Mouse (Mus musculus): Measurements from ENCODE around the gene Ccm2l. TPM values are rescaled to one million over a fixed set of nuclear protein-coding genes. Genes with fewer than 3 reads are reported as not detected.

Ccm2l gene
- 1.9 and 2.2 TPM in 2 replicates for total RNA-seq (2012; rRNA removed)

- no peak for TF ChIP-seq MAFK (IDR thresholded peaks at IDR 0.05; ENCODE audit: insufficient read depth, low read depth, low read length)
- TF ChIP-seq CHD2 (IDR thresholded peaks at IDR 0.05; ENCODE audit: low read depth, low read length) = no peak
- TF ChIP-seq ZC3H11A (IDR thresholded peaks at IDR 0.05; ENCODE audit: borderline replicate concordance, low read depth, low read length) = no peak
- TF ChIP-seq ZNF384 (IDR thresholded peaks at IDR 0.05; ENCODE audit: low read depth, low read length) = no peak
- no peak for TF ChIP-seq HCFC1 (IDR thresholded peaks at IDR 0.05; ENCODE audit: borderline replicate concordance, insufficient read depth, low read length)
- H3K9me3 ChIP-seq (ENCODE audit: control insufficient read depth, insufficient read depth, low read depth, low read length) = no peaks in the 10 kb centered on the region
- peaks cover 0 to 20% of the 10 kb centered on the region in 2 experiments; a peak in 2 of 4 replicates for H3K4me1 ChIP-seq (ENCODE audit: control insufficient read depth in 2 of 2, insufficient read depth in 2 of 2, low read length in 2 of 2, poor library complexity in 1 of 2)
- DNase-seq (ENCODE audit: low read depth, low spot score) = no peak
- H3K27ac ChIP-seq (ENCODE audit: insufficient read depth, low read depth, low read length, poor library complexity, severe bottlenecking) = no peak within 1 kb of the TSS
- in situ Hi-C loops (cut with MboI; ENCODE audit: low sequenced_read_pairs in 2 of 2, unreplicated experiment in 2 of 2) = no loop called here
- no peaks in the 10 kb centered on the region; the same call in 1 of the 2 replicates for H3K36me3 ChIP-seq (ENCODE audit: control insufficient read depth, insufficient read depth, low read length, poor library complexity, severe bottlenecking)
- peak within 1 kb of the TSS; percentile 21; the same call in 1 of the 2 replicates for H3K9ac ChIP-seq (ENCODE audit: insufficient read depth, low read depth, low read length, poor library complexity, severe bottlenecking)
- peak within 1 kb of the TSS in 1 of 2 experiments; percentile 24; a peak in 1 of 4 replicates for H3K4me3 ChIP-seq (ENCODE audit: insufficient read depth in 1 of 2, low read depth in 1 of 2, low read length in 2 of 2, poor library complexity in 1 of 2, severe bottlenecking in 1 of 2)
Measured at GRCm38 (mm10) chr2:153065747-153066508, at the start of gene Ccm2l. TSS of gene Ccm2l (plus strand) at chr2:153065955.

GRCm38 (mm10) chr2:153016786-153017185, 49.0 kb upstream of the Ccm2l start:
- no peak for DNase-seq (ENCODE audit: low read depth, low spot score)
- Histone ChIP-seq H3K9me3 (ENCODE audit: control insufficient read depth, insufficient read depth, low read depth, low read length) (no peaks in the 10 kb centered on the region), H3K4me1 (ENCODE audit: control insufficient read depth in 2 of 2, insufficient read depth in 2 of 2, low read length in 2 of 2, poor library complexity in 1 of 2) (peaks cover 2 to 7% of the 10 kb centered on the region in 2 experiments; a peak in 3 of 4 replicates), H3K9ac (ENCODE audit: insufficient read depth, low read depth, low read length, poor library complexity, severe bottlenecking) (no peak overlapping the region), H3K4me3 (ENCODE audit: insufficient read depth in 1 of 2, low read depth in 1 of 2, low read length in 2 of 2, poor library complexity in 1 of 2, severe bottlenecking in 1 of 2) (no peak overlapping the region), H3K36me3 (ENCODE audit: control insufficient read depth, insufficient read depth, low read length, poor library complexity, severe bottlenecking) (peaks cover 14% of the 10 kb centered on the region), H3K27ac (ENCODE audit: insufficient read depth, low read depth, low read length, poor library complexity, severe bottlenecking) (no peak overlapping the region)
- no peak for TF ChIP-seq MAFK (IDR thresholded peaks at IDR 0.05; ENCODE audit: insufficient read depth, low read depth, low read length)
- TF ChIP-seq ZC3H11A (IDR thresholded peaks at IDR 0.05; ENCODE audit: borderline replicate concordance, low read depth, low read length) = no peak
- TF ChIP-seq HCFC1 (IDR thresholded peaks at IDR 0.05; ENCODE audit: borderline replicate concordance, insufficient read depth, low read length) = no peak
- TF ChIP-seq CHD2 (IDR thresholded peaks at IDR 0.05; ENCODE audit: low read depth, low read length) = no peak
- no peak for TF ChIP-seq ZNF384 (IDR thresholded peaks at IDR 0.05; ENCODE audit: low read depth, low read length)
- in situ Hi-C loops (cut with MboI; ENCODE audit: low sequenced_read_pairs in 2 of 2, unreplicated experiment in 2 of 2) = no loop called here

- Histone ChIP-seq H3K9ac (ENCODE audit: insufficient read depth, low read depth, low read length, poor library complexity, severe bottlenecking) (no peak overlapping the region), H3K9me3 (ENCODE audit: control insufficient read depth, insufficient read depth, low read depth, low read length) (no peaks in the 10 kb centered on the region), H3K4me1 (ENCODE audit: control insufficient read depth in 2 of 2, insufficient read depth in 2 of 2, low read length in 2 of 2, poor library complexity in 1 of 2) (peaks cover 2 to 3% of the 10 kb centered on the region in 2 experiments; a peak in 3 of 4 replicates), H3K27ac (ENCODE audit: insufficient read depth, low read depth, low read length, poor library complexity, severe bottlenecking) (no peak overlapping the region), H3K36me3 (ENCODE audit: control insufficient read depth, insufficient read depth, low read length, poor library complexity, severe bottlenecking) (no peaks in the 10 kb centered on the region), H3K4me3 (ENCODE audit: insufficient read depth in 1 of 2, low read depth in 1 of 2, low read length in 2 of 2, poor library complexity in 1 of 2, severe bottlenecking in 1 of 2) (no peak overlapping the region)
- no peak for TF ChIP-seq ZNF384 (IDR thresholded peaks at IDR 0.05; ENCODE audit: low read depth, low read length)
- no peak for TF ChIP-seq ZC3H11A (IDR thresholded peaks at IDR 0.05; ENCODE audit: borderline replicate concordance, low read depth, low read length)
- TF ChIP-seq CHD2 (IDR thresholded peaks at IDR 0.05; ENCODE audit: low read depth, low read length) = no peak
- no peak for TF ChIP-seq HCFC1 (IDR thresholded peaks at IDR 0.05; ENCODE audit: borderline replicate concordance, insufficient read depth, low read length)
- TF ChIP-seq MAFK (IDR thresholded peaks at IDR 0.05; ENCODE audit: insufficient read depth, low read depth, low read length) = no peak
- in situ Hi-C loops (cut with MboI; ENCODE audit: low sequenced_read_pairs in 2 of 2, unreplicated experiment in 2 of 2) = no loop called here
- DNase-seq (ENCODE audit: low read depth, low spot score) = no peak
Measured at GRCm38 (mm10) chr2:153019355-153019754, 46.4 kb upstream of the Ccm2l start.

- H3K36me3 ChIP-seq (ENCODE audit: control insufficient read depth, insufficient read depth, low read length, poor library complexity, severe bottlenecking) = no peaks in the 10 kb centered on the region
- no peak overlapping the region for H3K4me3 ChIP-seq (ENCODE audit: insufficient read depth in 1 of 2, low read depth in 1 of 2, low read length in 2 of 2, poor library complexity in 1 of 2, severe bottlenecking in 1 of 2)
- no peak for DNase-seq (ENCODE audit: low read depth, low spot score)
- H3K9me3 ChIP-seq (ENCODE audit: control insufficient read depth, insufficient read depth, low read depth, low read length) = no peaks in the 10 kb centered on the region
- no peak overlapping the region for H3K9ac ChIP-seq (ENCODE audit: insufficient read depth, low read depth, low read length, poor library complexity, severe bottlenecking)
- in situ Hi-C loops (cut with MboI; ENCODE audit: low sequenced_read_pairs in 2 of 2, unreplicated experiment in 2 of 2) = no loop called here
- TF ChIP-seq CHD2 (IDR thresholded peaks at IDR 0.05; ENCODE audit: low read depth, low read length) (no peak), ZC3H11A (IDR thresholded peaks at IDR 0.05; ENCODE audit: borderline replicate concordance, low read depth, low read length) (no peak), ZNF384 (IDR thresholded peaks at IDR 0.05; ENCODE audit: low read depth, low read length) (no peak), MAFK (IDR thresholded peaks at IDR 0.05; ENCODE audit: insufficient read depth, low read depth, low read length) (no peak), HCFC1 (IDR thresholded peaks at IDR 0.05; ENCODE audit: borderline replicate concordance, insufficient read depth, low read length) (no peak)
- H3K4me1 ChIP-seq (ENCODE audit: control insufficient read depth in 2 of 2, insufficient read depth in 2 of 2, low read length in 2 of 2, poor library complexity in 1 of 2) = peaks cover 2% of the 10 kb centered on the region in 2 experiments; a peak in 1 of 4 replicates
- no peak overlapping the region for H3K27ac ChIP-seq (ENCODE audit: insufficient read depth, low read depth, low read length, poor library complexity, severe bottlenecking)
Measured at GRCm38 (mm10) chr2:153021163-153021562, 44.6 kb upstream of the Ccm2l start.

Measured in ES-E14 (cell line).